Mouse (Mus musculus) ovary, adult 18-20 months (tissue): ENCODE data around the gene Kalrn.

Source experiments
- DNase-seq: peaks from one replicate; pipeline ENCODE4 v3.0.0; 2022; ENCODE audit warnings: low spot score, mixed read lengths

Gene Kalrn

DNA sequence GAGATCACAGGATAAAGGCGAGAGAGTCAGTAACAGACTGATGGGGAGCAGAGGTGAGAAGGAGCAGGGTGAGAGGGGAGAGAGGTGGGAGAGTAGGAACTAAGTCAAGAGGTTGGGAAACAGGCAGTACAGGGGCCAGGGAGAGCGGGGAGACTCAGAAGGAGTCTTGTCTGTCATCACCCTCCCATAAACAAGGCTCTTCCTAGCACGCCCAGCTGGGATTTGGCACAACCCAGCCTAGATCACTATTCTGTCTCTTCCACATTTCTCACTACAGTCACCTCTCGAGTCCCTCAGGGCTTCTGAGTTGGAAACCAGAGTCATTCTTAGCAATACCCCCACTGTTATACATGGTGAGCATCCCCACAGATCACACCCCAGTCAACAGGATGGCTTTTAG lies 390.1 kb downstream of the Kalrn start:
- no peak for DNase-seq

DNA sequence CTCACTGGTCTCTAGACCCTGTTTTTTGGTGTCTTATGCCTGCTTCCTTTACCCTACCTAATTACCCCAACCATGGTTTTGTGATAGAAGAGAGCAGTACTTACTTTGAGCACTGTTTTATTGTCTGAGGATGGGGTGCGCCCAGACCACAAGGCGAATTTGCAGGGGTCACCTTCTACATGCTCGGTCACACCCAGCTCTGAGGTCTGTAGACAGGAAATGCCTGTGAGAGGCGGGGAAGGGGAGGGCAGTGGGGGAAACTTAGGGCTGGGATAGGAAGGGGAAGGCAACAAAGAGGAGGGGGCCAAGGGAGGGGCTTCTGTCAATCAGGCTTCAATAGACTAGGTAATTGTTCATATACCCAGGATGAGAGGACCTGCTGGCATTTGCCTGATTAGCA lies 397.7 kb downstream of the Kalrn start:
- DNase-seq = no peak

DNA sequence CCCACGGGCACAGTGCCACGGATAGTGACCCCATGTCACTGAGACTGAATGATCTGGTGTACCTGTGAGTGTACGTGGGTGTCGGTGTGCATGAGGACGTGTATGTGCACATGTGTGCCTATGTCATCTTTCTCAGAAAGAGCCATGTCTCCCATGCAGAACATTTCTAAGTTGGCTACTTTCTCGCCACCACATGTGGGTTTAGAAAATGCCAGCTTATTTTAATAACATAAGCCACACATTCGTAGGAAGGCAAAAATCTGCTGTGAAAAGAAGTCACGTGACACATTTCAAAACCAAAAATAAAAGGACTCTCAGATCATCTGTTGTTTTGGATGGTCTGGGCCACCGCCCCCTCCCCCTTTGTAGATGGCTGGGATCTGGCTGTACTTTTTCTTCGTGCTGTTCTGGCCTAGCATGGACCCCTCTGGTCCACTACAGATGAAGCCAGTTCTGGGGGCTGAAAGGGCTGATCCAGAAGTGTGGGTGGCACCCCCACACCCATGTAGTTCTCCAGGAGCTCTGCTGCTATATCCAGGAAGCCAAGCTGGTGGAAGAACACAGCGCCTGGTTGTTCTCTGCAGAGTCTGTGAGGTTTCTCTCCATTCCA lies 400.7 kb downstream of the Kalrn start:
- DNase-seq = no peak

DNA sequence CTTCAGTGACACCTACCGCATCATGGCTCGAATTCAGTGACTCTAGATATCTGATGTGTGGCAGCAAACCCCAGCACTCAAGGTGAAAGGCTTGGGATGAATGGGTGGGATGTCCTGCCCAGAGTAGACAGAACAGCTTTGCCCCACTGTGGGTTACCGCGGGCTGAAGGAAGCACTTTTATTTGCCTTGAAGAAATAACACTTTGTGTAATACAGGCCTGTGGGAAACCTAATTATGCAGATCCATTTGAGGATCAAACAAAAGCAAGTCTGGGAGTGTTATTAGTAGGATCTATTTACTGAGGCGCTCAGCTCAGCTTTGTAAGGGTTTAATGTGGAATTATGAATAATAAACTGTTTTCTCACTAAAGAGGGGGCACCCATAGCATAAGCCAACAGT lies 406.3 kb downstream of the Kalrn start:
- DNase-seq = no peak

DNA sequence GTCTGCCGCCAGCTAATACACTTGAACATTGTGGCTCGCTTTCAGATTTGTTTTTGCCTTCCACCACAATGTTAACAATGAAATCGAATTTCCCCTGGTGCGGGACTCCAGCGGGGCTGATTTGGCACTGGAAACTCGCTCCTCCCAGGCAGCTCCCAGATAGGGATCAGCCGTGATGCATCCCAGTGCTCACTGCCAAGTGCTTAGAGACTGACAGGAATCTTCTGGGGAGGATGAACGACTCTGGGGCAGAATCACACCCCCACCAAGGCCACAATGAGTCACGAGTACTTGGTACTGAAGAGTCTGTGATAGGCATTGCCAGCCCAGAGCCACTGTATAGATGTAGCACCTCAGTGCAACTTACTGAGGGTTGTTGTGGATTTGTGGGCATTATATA lies 410.2 kb downstream of the Kalrn start:
- peak; percentile 67 for DNase-seq

DNA sequence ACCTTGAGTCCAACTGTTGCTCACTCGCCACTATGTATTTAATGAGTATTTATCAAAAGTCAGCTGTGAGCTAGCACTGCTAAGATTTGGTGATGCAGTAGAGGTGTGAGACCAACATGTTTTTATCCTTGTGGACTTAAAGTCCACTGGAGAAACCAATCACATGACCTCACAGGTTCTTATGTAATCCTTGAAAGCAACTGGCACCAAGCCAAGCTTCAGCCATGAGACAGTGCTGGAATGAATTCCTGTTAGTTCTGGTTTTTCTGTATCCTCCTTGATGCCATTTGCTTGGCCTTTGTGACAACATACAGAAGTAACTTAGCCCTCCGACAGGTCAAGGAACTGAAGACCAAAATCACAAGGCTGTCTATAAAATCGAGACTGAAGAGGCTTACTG lies 413.8 kb downstream of the Kalrn start:
- DNase-seq = no peak

DNA sequence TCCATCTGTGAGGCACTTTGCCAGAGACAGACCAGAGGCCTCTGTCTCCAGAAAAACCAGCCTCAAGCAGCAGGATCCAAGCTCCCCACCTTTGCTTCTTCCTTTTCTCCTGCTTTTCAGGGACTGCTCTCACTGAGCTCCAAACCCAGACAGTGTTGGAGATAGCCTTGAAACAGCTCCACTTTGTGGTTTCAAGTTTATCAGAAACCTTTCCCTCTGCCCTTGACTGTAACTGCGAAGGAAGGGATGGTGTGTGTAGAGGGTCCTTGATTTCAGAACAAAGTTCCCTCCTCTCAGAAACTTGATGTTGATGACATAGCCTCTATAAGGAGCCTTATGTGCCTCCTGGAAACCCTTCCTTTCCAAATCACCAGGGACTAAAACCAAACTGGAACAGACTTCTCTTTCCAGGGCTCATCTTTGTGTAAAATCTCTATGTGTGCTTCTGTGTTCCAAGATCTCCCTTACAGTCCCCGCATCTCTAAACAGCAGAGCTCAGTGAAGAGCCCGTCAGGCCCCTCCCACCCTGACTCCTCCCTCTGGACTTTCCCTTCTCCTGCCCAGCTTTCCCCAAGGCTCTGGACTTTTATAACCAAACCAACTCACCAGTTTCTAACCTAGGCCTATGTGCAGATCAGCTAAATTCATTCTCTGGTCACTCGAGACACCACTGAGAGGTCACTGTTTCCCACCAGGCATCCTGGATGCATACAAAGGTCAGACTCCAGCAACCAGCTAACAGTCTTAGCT lies 415.8 kb downstream of the Kalrn start:
- DNase-seq = peak; percentile 59

DNA sequence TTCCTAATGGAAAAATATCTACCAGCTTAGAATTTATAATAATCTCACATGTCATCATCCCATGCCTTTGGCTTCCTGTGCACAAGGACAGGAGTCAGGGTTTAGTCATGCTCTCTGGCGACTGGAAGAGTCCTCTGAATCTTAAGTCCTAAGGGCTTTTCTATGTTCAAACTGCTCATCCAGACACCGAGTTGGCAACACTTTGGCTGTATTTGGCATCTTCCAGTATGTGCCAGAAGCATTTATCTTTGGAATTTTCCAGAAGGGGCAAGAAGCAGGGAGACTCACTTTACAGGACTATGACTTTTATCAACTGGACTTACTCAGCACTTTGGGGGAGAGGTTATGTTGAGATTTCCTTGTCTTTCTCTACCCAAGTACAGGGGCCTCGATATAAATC lies 417.6 kb downstream of the Kalrn start:
- DNase-seq = no peak

DNA sequence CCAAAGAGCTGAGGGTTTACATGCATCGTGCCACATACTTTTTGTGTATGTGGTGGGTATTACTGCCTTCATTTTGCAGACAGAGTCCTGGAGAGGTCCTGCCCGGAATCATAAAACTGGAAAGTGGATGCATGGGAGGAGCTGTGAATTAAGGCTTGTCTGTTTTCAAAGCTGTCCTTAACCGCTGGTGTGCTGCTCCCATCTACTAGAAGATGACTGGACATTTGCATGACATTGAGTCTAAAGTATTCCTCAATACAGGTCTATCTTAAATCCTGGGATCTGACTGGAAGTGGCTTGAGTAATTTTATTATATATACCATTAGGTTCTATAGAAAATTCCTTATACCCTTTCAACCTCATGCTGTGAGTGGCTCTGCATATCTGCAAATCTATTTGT lies 418.4 kb downstream of the Kalrn start:
- DNase-seq = no peak

DNA sequence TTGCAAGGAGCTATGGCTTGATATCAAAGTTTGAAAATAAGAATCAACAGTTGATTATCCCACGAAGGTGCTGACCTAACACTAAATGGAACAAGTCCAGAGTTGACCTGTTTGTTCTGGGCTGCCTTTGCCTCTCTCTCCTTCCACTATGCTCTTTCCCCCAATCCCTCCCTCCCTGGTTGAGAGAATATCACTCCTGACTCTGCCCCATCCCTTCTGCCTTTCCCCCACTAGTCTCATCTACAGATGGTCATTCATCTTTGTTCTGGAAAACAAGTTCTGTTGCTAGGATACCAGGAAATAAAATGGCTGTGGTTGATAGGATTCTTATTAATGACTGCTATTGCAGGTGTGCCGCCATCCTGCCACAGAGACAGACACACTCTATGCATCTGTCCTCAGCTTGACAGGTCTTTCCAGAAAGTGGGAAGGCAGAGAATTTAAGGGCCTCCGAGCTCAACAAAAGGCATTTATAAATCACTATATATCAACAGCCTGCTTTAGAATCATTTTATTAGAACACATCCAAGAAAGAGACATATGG lies 421.7 kb downstream of the Kalrn start:
- no peak for DNase-seq

DNA sequence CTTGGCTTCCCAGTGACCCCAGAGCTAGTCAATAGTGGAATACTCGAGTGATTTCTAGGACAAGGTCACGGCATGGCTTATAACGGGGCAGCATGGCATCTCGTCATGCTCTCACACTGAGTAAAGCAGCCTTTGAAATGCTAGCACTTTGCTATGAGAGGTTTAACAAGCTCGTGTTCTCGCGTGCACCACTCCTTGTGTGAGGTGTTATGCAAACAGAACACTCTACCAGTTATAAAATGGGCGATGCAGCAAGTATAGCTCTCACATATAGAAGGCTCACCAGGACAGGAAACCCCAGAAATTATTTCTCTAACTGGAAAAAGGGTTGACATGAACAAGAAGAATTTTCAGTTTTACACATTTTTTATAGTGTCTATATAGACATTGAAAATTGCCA lies 431.7 kb downstream of the Kalrn start:
- DNase-seq = no peak

DNA sequence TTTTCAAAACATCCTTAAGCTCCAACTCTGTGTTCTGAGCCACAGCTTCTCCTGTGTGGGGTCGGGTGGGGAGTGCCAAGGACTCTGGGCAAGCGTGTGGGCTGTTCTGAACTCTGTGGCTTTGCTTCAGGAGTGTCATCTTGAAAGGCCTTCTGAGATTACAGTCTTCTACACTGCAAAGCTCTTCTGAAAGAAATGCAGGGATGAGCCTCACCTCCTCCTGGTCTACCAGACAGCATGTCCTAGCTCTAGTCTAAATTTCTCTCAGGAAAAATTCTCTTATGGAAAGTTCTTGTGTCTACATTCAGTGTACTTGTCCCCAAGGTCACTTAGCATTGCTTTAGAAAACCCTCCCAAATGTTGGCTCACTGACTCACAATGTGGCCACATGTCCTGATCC lies 438.3 kb downstream of the Kalrn start:
- no peak for DNase-seq

DNA sequence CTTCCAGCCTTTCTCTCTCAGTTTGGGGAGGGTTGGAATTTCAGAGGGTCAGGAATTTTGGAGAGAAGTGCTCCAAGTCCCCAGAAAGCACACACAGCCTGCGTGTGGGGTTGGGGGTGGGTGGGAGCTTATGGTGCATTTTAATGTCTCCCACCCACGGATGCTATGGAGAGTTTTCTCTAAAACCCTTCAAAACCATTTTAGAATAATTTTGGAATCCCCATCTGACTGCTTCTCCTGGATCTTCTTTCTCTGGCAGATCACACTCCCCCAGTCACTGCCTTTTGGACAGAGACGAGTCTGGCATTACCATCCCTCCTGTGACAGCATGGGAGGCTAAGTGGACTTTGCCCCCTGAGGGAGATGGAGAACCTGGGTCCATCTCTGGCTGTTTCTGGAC lies 438.7 kb downstream of the Kalrn start:
- no peak for DNase-seq

DNA sequence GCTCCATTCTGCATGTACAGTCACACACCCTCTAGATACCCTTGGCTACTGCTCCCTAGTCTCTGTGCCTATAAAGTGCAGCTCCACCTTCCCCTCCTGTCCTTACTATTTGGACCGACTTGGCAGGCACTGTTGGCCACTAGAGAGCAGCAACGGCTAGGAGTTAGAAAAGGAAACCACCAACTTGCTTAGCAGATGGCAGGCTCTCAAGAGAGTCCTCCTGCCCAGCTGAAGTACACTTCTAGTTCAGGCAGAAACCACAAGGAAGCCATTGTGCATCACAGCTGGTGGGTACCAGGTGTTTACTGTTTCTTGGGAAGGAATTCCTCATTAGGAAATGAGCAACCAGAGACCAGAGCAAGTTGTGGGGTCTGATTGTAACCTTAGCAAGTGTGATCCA lies 447.7 kb downstream of the Kalrn start:
- DNase-seq = peak; percentile 62

DNA sequence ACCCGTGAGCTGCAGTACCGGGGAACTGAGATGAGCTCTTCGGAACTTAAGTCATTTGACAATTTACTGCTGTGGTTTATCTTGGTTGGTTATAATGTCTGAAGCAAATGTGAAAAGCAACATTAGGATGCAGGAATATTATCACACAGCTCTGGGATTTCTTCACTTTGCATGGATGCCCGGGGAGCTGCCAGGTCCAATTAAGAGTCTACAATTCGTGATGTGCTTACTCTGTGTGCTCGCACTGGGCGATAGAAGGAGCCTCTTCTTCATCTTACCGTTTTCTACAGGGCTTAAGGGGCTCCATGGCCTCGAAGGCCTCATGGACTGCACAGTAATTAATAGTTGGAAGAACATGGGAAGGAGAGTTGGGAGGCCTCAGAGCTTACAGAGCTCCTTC lies 450.8 kb downstream of the Kalrn start:
- DNase-seq = no peak

DNA sequence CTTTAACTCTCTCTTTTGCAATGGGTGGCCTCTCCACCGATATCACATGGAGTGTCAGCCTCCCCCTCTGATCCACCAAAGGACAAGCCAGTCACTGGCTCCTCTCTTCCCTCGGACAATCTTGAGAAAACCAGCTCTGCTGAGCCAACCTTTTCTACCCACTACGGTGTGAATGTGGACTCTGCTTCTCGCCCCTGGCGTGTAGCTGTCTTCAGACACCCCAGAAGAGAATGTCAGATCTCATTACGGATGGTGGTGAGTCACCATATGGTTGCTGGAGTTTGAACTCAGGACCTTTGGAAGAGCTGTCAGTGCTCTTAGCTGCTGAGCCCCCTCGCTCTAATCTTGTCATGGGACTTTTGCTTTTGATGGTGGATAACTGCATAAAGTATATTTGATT lies 452.0 kb downstream of the Kalrn start:
- DNase-seq = no peak

DNA sequence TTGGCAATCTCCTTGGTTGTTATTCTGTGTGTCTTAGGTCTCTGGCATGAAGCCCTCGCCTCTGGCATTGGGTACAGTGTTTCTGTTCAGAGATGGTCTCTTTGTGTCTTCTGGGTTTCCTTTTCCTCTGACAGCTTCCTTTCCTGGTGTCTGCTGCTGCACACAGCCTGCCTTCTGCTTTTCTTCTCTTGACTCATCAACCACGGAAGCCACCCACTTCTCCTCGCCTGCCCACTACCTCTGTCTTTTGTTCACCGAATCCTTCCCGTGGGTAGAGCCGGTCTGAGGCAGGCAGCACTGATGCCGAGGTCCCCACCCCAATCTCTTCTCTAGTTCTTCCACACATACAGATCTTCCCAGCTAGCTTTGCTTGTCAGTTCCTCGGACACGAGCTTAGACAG lies 452.5 kb downstream of the Kalrn start:
- no peak for DNase-seq

DNA sequence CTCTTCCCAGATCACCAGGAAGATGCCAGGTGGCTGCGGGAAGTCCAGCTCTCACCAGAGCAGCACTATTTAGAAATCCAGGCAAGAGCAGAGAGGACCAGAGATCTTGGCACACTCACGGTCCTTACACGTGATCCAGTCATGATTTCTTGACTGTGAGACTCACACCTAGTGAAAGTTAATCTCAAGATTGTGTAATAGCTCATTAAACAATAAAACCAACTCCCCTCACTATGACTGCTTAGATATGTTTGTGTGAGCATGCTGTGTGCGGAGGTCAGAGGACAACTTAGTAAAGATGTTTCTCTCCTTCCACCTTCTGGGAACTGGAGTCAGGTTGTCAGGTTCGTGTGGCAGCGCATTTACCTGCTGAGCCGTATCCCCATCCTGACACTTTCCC lies 453.5 kb downstream of the Kalrn start:
- no peak for DNase-seq

DNA sequence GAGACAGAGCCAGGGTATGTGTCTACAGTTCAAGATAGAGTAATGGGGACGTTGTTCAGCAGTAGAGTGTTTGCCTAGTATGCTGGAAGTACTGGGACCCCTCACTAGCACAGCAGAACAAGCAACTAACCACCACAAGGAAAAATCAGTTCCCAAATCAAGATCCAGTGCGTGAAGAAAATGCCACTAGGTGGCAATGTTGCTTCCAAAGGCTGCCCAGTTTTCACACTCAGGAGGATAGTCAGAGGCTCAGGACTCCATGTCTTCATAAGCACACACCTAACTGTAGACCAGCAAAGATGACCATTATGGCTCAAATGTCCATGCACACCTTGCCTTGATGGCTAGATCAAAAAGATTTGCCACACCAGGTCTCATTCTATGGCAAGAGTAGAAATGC lies 454.0 kb downstream of the Kalrn start:
- no peak for DNase-seq

DNA sequence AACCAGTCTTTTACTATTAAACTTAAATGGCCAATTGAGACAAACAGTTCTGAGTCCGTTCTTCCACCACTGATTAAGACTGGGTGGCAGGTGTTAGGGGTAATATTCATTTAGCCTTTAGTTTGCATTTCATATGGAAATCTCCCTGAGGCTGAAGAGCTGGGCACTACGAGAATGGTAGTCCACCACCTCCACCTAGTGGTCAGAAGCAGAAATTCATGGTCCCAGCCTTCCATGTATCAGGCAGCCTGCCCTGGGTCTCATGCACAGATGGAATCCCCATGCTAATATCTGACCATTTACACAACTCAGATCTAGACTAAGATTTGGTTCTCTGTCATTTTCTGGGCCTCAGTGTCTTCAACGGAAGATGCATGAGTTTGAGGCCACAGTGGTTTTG lies 458.7 kb downstream of the Kalrn start:
- DNase-seq = no peak

DNA sequence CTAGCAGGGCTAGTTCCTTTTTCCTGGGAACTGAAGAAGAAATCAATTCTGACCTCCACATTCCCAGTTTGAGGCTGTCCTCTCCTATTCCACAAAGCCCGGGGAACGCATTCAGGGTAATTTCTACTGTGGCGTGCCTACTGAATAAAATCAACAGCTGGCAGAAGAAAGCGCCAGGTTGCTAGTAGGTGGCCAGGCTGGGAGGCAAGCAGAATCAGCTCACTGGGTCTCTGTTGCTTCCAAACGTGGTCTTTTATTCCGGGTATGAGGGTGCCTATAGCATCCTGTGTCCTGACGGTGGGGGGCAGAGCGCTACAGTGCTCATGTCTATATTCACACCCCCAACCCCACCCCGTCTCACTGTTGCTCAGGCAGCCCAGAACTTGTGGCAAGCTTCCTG lies 460.2 kb downstream of the Kalrn start:
- DNase-seq = no peak

DNA sequence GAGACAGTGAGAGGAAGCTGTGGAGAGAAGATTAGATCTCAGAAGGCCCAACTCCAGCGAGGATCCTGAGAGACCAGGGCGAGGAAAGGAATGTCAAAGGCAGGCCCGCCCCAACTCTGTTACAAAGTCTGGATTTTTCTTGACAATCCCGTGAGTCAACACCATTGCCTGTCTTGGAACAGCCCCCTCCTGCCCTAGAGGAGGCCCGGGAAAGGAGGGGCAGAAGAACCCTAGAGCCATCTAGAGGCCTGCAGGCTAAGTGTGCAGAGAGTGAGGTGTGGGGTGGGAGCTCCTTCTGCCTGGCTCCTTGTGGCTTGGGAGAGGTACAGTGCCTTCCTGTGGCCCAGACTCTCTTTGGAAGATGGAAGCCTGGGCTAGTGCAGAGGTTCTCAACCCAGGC lies 460.8 kb downstream of the Kalrn start:
- DNase-seq = no peak

DNA sequence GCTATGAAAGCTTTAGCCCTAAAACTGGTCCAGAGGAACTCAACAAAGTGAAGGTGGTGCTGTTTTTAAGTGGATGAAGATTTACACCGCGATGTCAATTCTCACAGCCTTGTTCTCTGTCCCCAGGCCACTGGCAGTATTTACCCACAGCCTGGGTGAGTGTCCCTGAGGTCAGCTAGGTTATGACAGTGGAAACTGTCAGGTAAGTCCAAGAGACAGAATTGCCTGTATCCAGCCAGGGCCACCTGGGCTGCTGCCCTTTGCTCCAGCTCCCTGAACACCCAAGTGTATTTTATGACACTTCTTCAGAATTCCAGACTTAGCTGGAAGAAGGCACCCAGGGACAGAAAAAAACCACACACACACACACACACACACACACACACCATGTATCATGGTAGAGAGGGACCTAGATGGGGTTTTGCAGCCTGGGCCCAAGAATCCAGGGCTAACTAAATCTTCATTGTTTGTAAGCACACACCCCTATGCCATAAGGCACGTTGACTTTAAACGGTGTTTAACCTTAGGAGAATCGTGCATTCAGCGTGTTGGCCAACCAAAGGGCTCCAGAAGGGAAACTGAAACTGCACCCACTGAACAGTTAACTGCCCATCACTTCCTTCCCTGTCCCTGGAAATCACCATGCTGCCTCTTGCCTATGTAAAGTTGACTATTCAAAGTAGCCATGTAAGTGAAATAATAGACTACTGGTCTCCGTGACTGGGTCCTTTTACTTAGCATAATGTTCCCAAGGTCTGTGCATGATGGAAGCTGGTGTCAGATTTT lies 462.3 kb downstream of the Kalrn start:
- no peak for DNase-seq
